Mouse (Mus musculus) hindbrain, embryonic 14.5 days (tissue): Measurements from ENCODE around the gene Cyp4f40. TPM values are rescaled to one million over a fixed set of nuclear protein-coding genes. Genes with fewer than 3 reads are reported as not detected.

ENCODE experiments used
- polyA plus RNA-seq: library from polyadenylated mRNA; unstranded; fragments of >200 nt; fragmentation: Nextera tagmentation; extraction: Ambion mirVana; gene quantifications from 2 replicates; pipeline ENCODE4 v1.2.1, GENCODE M21; 2014

Cyp4f40 gene
- polyA plus RNA-seq, 1 experiment from 2014 or later = not detected

Other genes with a start within 250 kb of the Cyp4f40 start
- gene Pglyrp2, start 234.7 kb upstream of the Cyp4f40 start, polyA plus RNA-seq = not detected in 2 replicates
- 0.99 and 1.2 TPM in 2 replicates for gene Cyp4f39, start 206.2 kb upstream of the Cyp4f40 start, polyA plus RNA-seq
- gene Cyp4f17, start 152.8 kb upstream of the Cyp4f40 start, polyA plus RNA-seq = 6.8 and 10.5 TPM in 2 replicates
- gene Cyp4f16, start 122.3 kb upstream of the Cyp4f40 start, polyA plus RNA-seq = 15.2 and 17.1 TPM in 2 replicates
- gene Cyp4f37, start 37.6 kb upstream of the Cyp4f40 start, polyA plus RNA-seq = 0.37 and 0.60 TPM in 2 replicates
- gene Cyp4f15, start 26.7 kb downstream of the Cyp4f40 start, polyA plus RNA-seq = 2.2 and 2.5 TPM in 2 replicates
- 60.8 and 65.5 TPM in 2 replicates for gene Zfp871, start 129.4 kb downstream of the Cyp4f40 start, polyA plus RNA-seq
- 39.8 and 46.8 TPM in 2 replicates for gene Zfp811, start 151.0 kb downstream of the Cyp4f40 start, polyA plus RNA-seq
- gene Zfp799, start 171.4 kb downstream of the Cyp4f40 start, polyA plus RNA-seq = 20.1 and 20.6 TPM in 2 replicates
- 7.9 and 10.1 TPM in 2 replicates for gene Zfp870, start 232.7 kb downstream of the Cyp4f40 start, polyA plus RNA-seq